Mouse (Mus musculus) testis, adult 2 months (tissue): ENCODE measurements around the gene Tbc1d17. TPM values are rescaled to one million over a fixed set of nuclear protein-coding genes. Genes with fewer than 3 reads are reported as not detected.

ENCODE experiments used
- H3K27ac ChIP-seq: fragments of 200-500 bp; 2 replicates; pipeline ENCODE4 v1.5.1; 2012; ENCODE audit warnings: low read depth, low read length; ENCODE audit not compliant: control insufficient read depth, insufficient read depth
- H3K27me3 ChIP-seq: fragments of 200-500 bp; 2 replicates; pipeline ENCODE4 v1.6.1; 2012; ENCODE audit warnings: mild to moderate bottlenecking, low read length, moderate library complexity; ENCODE audit not compliant: control insufficient read depth, insufficient read depth
- H3K36me3 ChIP-seq: fragments of 200-500 bp; 2 replicates; pipeline ENCODE4 v1.6.1; 2012; ENCODE audit warnings: mild to moderate bottlenecking, low read length; ENCODE audit not compliant: control insufficient read depth, insufficient read depth
- H3K4me1 ChIP-seq: fragments of 200-500 bp; 2 replicates; pipeline ENCODE4 v1.6.1; 2012; ENCODE audit warnings: low read length; ENCODE audit not compliant: control insufficient read depth, insufficient read depth
- H3K4me3 ChIP-seq: fragments of 200-500 bp; 2 replicates; pipeline ENCODE4 v1.5.1; 2012; ENCODE audit warnings: low read depth, mild to moderate bottlenecking, low read length, moderate library complexity, mixed read lengths; ENCODE audit not compliant: control insufficient read depth
- CTCF ChIP-seq: fragments of 200-500 bp; IDR thresholded peaks from 2 replicates; pipeline ENCODE4 v1.5.1; 2012; ENCODE audit warnings: low read depth, mild to moderate bottlenecking, inconsistent platforms, low read length, moderate library complexity; ENCODE audit not compliant: control insufficient read depth, insufficient read depth, insufficient replicate concordance
- POLR2A ChIP-seq: fragments of 200-500 bp; IDR thresholded peaks from 2 replicates; pipeline ENCODE4 v1.6.1; 2012; ENCODE audit warnings: low read depth, mild to moderate bottlenecking, inconsistent platforms, low read length, moderate library complexity; ENCODE audit not compliant: control insufficient read depth
- polyA plus RNA-seq: library from polyadenylated mRNA; depleted of rRNA; stranded (reverse); fragments of >200 nt; gene quantifications from 2 replicates; pipeline ENCODE4 v1.2.3, GENCODE M21; 2012

Gene Tbc1d17
- polyA plus RNA-seq, 1 experiment: 28.5 TPM

- no peaks in the 10 kb centered on the region for H3K36me3 ChIP-seq
- peak overlapping the region; percentile 74 for H3K4me3 ChIP-seq
- H3K27me3 ChIP-seq: no peaks in the 10 kb centered on the region
- peaks cover 14% of the 10 kb centered on the region for H3K4me1 ChIP-seq
- no peak overlapping the region for H3K27ac ChIP-seq
- TF ChIP-seq POLR2A (peak; percentile 23; the same call in 1 of the 2 replicates), CTCF (no peak; the same call in 1 of the 2 replicates)
These were observed 9.2 kb downstream of the Tbc1d17 start for GRCm38 (mm10) chr7:44839491-44840191.

GRCm38 (mm10) chr7:44839171-44839490, 9.7 kb downstream of the Tbc1d17 start:
- no peaks in the 10 kb centered on the region for H3K27me3 ChIP-seq
- TF ChIP-seq POLR2A (no peak), CTCF (no peak)
- H3K27ac ChIP-seq: no peak overlapping the region
- H3K4me1 ChIP-seq: peaks cover 14% of the 10 kb centered on the region
- H3K4me3 ChIP-seq: peak overlapping the region; percentile 74
- no peaks in the 10 kb centered on the region for H3K36me3 ChIP-seq

- no peaks in the 10 kb centered on the region for H3K36me3 ChIP-seq
- no peak for TF ChIP-seq CTCF
- TF ChIP-seq POLR2A: no peak
These were observed 10.8 kb downstream of the Tbc1d17 start for GRCm38 (mm10) chr7:44838073-44838472.

GRCm38 (mm10) chr7:44836423-44837053, 12.3 kb downstream of the Tbc1d17 start:
- Histone ChIP-seq H3K27me3 (no peaks in the 10 kb centered on the region), H3K4me1 (peaks cover 14% of the 10 kb centered on the region), H3K36me3 (no peaks in the 10 kb centered on the region), H3K27ac (no peak overlapping the region), H3K4me3 (no peak overlapping the region)
- TF ChIP-seq CTCF (no peak), POLR2A (no peak)

More at GRCm38 (mm10) chr7:44838073-44838472, 10.8 kb downstream of the Tbc1d17 start:
- no peaks in the 10 kb centered on the region for H3K27me3 ChIP-seq
- H3K4me1 ChIP-seq: peaks cover 14% of the 10 kb centered on the region
- no peak overlapping the region for H3K27ac ChIP-seq
- no peak overlapping the region for H3K4me3 ChIP-seq

- no peak overlapping the region for H3K4me3 ChIP-seq
- no peak overlapping the region for H3K27ac ChIP-seq
- H3K27me3 ChIP-seq: no peaks in the 10 kb centered on the region
- no peak for TF ChIP-seq CTCF
- TF ChIP-seq POLR2A: no peak
- H3K4me1 ChIP-seq: peaks cover 14% of the 10 kb centered on the region
- no peaks in the 10 kb centered on the region for H3K36me3 ChIP-seq
These were observed 12.9 kb downstream of the Tbc1d17 start for GRCm38 (mm10) chr7:44836016-44836404.

- Histone ChIP-seq H3K4me1 (peaks cover 13% of the 10 kb centered on the region), H3K27me3 (no peaks in the 10 kb centered on the region), H3K27ac (no peak overlapping the region), H3K4me3 (no peak overlapping the region), H3K36me3 (no peaks in the 10 kb centered on the region)
- TF ChIP-seq POLR2A (no peak), CTCF (no peak)
These were observed 13.4 kb downstream of the Tbc1d17 start for GRCm38 (mm10) chr7:44835373-44836015.

- Histone ChIP-seq H3K27me3 (no peaks in the 10 kb centered on the region), H3K4me3 (no peak overlapping the region), H3K4me1 (peaks cover 2% of the 10 kb centered on the region), H3K36me3 (peaks cover 2% of the 10 kb centered on the region; the same call in 1 of the 2 replicates), H3K27ac (no peak overlapping the region)
- TF ChIP-seq CTCF (no peak), POLR2A (no peak)
These were observed 16.1 kb downstream of the Tbc1d17 start for GRCm38 (mm10) chr7:44832763-44833162.
